Comparison of ENCODE assay signal across 18 mouse cellular contexts in genomic region chr1:151637351-151637922, GRCm38 (mm10).
"Had no signal": no experiment of that assay in that cellular context is flagged by ENCODE, and none has a peak within 500 bp of the region (broad histone marks: within the 10 kb centered on the region; RNA-seq: fewer than 3 reads in every experiment).

No protein-coding gene starts in this region.

- H3K9me3 ChIP-seq: neural tube, embryonic 15.5 days had no signal

- H3K27me3 ChIP-seq: midbrain, embryonic 12.5 days; neural tube, embryonic 13.5 days; neural tube, embryonic 15.5 days had no signal

- H3K4me1 ChIP-seq: midbrain, embryonic 10.5 days; midbrain, embryonic 12.5 days; neural tube, embryonic 13.5 days; neural tube, embryonic 15.5 days had no signal

- H3K27ac ChIP-seq: midbrain, embryonic 10.5 days; midbrain, embryonic 12.5 days; neural tube, embryonic 13.5 days; neural tube, embryonic 15.5 days had no signal

- H3K36me3 ChIP-seq: midbrain, embryonic 10.5 days; midbrain, embryonic 12.5 days; neural tube, embryonic 13.5 days; neural tube, embryonic 15.5 days had no signal

- H3K4me2 ChIP-seq: lung, embryonic 14.5 days; midbrain, embryonic 12.5 days; neural tube, embryonic 13.5 days; neural tube, embryonic 15.5 days had no signal

- H3K4me3 ChIP-seq: midbrain, embryonic 10.5 days; midbrain, embryonic 12.5 days; myocyte; neural tube, embryonic 13.5 days; neural tube, embryonic 15.5 days had no signal

- DNase-seq: lung, adult 18-20 months; lung, embryonic 14.5 days; lung, postnatal 10 days; lung, postnatal 4 days; midbrain, embryonic 14.5 days; retina, postnatal 1 day; right cerebral cortex, adult 18-20 months; right cerebral cortex, postnatal 25 days; right cerebral cortex, postnatal 4 days; spleen, adult 18-20 months; thymus, adult 18-20 months; thymus, postnatal 14 days; thymus, postnatal 36 days had no signal

- H3K9ac ChIP-seq: lung, embryonic 14.5 days; midbrain, embryonic 12.5 days; neural tube, embryonic 13.5 days; neural tube, embryonic 15.5 days had no signal
